Mouse (Mus musculus) 3T3-L1 (cell line): Measurements from ENCODE around the gene Cd52.

Source experiments
- DNase-seq: peaks from one replicate; pipeline ENCODE4 v3.0.0-alpha.2; 2015; ENCODE audit warnings: low read depth, low spot score

Gene Cd52

DNA sequence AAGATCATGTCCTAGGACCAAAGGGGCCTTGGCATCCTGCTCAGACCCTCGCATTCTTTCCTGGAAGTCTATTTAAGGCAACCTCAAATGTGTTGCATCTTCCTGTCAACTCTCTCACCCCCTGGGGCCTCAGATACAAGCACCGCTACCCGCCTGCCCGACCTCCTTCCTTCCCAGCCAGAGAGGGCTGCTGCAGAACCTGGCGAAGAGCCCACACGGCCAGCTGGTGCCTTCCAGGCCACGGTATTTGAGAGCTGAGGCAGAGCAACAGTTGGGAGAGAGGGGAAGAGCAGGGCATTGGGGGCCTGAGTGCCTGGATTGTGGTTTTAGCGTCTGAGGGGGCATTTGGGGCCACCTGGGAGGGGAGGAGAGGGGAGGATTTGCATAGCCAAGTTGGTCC, 42.3 kb downstream of the Cd52 start:
- DNase-seq = no peak

DNA sequence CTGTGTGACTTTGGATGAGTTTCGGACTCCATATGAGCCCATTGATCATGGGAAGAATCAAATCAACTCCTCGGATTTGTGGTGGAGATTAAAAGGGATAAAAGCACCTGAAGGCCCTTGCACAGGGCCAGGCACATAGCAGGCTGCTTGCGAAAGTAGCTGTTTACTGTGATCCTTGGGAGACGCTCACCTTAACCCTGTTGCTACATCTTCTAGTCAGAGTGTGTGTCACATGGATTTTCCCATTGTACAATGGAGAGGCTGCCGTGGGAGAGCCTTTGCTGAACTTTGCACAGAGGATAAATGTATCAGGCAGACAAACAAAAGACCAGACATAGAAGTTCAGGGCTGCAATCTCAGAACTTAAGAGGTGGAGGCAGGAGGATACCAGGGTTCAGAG, 43.0 kb downstream of the Cd52 start:
- no peak for DNase-seq

DNA sequence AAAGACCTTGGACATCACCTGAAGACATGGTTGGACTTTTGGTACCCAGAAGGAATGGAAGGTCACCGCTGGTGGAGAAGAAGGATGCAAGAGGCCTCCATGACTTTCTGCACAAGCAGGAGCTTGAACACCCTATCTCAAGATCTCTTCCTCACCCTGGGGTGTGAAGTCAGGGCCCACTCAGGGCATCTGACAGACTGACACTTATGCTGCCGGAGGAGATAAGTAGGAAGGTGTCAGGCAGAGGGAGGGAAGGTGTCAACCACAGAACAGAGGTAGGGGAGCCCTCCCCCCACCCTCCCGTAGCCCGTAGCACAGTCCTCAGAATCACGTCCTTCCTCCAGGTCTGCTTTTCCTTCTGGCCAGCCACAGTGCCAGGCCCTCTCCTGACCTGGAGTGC, 47.2 kb downstream of the Cd52 start:
- no peak for DNase-seq

DNA sequence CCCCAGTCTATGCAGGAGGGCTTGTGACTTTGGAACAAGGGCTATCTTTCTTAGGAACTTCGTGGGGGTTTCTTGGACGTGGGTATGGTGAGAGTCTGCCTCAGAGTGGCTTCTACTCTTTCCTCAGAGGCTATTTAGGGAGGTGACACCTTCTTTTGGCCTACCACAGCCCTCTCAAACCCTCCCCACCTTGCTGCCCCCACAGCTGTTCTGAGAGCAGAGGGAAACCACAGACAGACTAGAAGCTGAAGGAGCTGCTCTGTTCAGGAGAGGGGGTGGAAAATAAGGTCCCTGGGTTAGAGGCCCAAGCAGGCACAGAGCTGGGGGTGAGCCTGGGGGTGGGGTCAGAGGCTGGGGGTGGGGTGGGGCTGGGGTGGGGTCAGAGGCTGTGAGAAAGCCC, 51.8 kb downstream of the Cd52 start:
- no peak for DNase-seq

DNA sequence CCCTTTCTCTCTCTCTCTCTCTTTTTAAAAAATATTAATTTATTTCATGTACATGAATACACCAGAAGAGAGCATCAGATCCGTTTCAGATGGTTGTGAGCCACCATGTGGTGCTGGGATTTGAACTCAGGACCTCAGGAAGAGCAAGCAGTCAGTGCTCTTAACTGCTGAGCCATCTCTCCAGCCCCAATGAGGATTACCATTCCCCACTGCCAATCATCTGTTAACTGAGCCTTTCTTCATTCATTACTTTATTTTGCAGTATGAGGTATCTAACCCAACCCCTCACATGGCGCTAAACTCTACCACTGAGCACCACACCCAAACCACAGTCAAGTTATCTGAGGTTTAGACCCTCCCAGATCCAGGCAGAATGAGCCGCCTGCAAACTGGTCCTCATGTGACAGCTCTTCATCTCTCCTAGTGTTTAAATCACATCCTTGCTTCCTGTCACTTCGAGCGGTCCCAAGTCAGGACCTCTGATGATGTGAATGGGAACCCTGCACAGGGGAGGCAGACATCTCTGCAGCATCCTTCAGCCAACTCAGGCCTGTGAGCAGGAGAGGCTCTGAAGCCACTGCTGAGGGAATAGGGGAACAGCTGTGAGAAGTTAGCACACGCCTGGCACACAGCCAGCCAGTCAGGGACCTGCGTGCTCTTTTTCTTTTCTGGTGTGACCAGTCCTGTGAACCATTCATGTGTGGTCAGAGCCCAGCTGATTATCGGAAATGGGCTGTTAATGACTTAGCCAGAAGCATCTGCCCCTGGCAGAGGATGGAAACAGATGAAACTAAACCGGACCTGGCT, 53.4 kb downstream of the Cd52 start:
- DNase-seq = no peak

DNA sequence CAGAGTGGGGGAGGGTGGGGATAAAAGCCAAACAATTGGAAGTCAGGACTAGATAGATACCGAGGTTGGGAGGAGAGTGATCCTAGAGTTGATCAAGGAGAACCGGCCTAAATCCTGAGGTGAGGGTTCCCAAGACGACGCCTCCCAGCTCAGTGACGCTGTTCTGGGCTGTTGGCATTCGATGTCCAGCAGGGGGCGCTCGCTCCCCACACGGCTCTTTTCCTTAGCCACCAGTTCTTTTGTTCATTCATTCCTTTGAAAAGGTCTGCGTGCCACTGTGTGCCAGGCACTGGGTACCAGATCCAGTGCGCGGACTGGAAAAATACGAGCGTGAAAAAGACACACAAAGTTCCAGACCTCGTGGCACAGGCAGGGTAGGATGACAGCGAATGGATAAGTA, 58.9 kb downstream of the Cd52 start:
- DNase-seq = peak; percentile 81
